Mouse (Mus musculus): ENCODE results near the gene Lins1. TPM values are rescaled to one million over a fixed set of nuclear protein-coding genes. Genes with fewer than 3 reads are reported as not detected.

Gene Lins1
- 10 to 100 TPM; 11.4 to 12.3 TPM for total RNA-seq (2021)
- long read RNA-seq, full-length matches to known transcripts, result 4 of 10 reads
- long read RNA-seq, partial matches to known transcripts, result 4 of 10 reads
- long read RNA-seq, other reads (novel, unspliced or antisense), result 2 of 10 reads

GRCm38 (mm10) chr7:66689620-66690360, at the start of gene Lins1:
Gene Lins1, plus strand, starts transcription at chr7:66689889.
- DNase-seq (ENCODE audit: low spot score in 2 of 2), result peak; percentile 98

GRCm38 (mm10) chr7:66645736-66646135, 44.0 kb upstream of the Lins1 start:
- no peak for DNase-seq (ENCODE audit: low spot score in 2 of 2)

DNA sequence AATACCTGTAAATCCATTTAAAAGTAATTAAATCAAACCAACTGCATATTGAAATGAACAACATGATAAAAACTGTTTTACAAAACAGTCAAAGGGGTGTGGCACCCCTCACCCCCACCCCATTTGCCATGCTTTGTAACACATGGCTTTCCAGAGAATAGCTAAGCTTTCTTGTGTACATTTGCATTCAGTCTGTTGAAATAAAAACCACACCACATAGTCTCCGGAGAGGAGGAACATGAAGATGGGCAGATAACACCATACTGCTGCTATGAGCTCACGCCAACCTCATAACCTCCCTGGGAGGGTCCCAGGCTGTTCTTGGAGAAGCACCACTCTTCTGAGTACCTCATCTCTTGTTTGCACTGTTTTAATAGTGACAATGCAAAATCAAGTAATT, 40.5 kb upstream of the Lins1 start:
- DNase-seq (ENCODE audit: low spot score in 2 of 2), result no peak

GRCm38 (mm10) chr7:66650883-66651282, 38.8 kb upstream of the Lins1 start:
- DNase-seq (ENCODE audit: low spot score in 2 of 2), result no peak

GRCm38 (mm10) chr7:66652216-66652615, 37.5 kb upstream of the Lins1 start:
- DNase-seq (ENCODE audit: low spot score in 2 of 2), result no peak

GRCm38 (mm10) chr7:66653596-66653995, 36.1 kb upstream of the Lins1 start:
- DNase-seq (ENCODE audit: low spot score in 2 of 2), result no peak

DNA sequence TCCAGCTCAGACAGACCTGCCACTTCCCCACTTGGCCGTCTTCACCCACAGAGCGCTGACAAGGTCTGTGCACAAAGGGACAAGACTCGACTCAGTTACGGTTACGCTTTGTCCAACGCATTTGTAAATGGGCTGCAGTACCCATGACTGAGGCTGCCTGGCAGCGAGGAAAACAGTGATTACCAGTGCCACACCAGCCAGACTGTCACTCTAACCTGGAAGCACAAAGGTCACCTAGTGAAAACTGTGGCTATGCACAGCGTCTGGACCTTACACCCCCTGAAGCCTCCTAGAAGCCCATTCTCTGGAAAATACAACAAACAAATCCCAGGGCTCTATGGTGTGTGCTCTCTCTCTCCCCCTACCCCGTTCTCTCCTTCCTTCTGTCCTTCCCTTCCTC, 34.2 kb upstream of the Lins1 start:
- DNase-seq (ENCODE audit: low spot score in 2 of 2), result no peak

GRCm38 (mm10) chr7:66660291-66660690, 29.4 kb upstream of the Lins1 start:
- no peak for DNase-seq (ENCODE audit: low spot score in 2 of 2)

- DNase-seq (ENCODE audit: low spot score in 2 of 2), result no peak
These were observed 28.7 kb upstream of the Lins1 start for GRCm38 (mm10) chr7:66660972-66661371.

DNA sequence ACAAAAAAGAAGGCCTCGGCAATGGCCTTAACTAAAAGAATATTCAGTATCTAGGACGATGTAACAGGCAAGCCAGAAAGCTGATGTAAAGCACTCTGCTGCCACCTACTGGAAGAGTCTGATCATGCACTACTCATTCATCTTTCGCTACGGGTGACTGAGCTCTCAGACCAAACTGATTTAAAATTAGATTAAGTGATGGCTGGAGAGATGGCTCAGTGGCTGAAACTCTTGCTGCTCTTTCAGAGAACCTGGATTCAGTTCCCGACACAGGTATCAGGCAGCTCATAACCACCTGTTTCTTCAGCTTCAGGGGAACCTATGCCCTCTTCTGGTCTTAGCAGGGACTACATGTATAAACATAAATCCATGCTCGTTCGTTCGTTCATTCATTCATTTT, 28.1 kb upstream of the Lins1 start:
- DNase-seq (ENCODE audit: low spot score in 2 of 2), result peak; percentile 87 to 88

- no peak for DNase-seq (ENCODE audit: low spot score in 2 of 2)
These were observed 26.1 kb upstream of the Lins1 start for GRCm38 (mm10) chr7:66663548-66663947.

GRCm38 (mm10) chr7:66667064-66667463, 22.6 kb upstream of the Lins1 start:
- DNase-seq (ENCODE audit: low spot score in 2 of 2), result no peak

- no peak for DNase-seq (ENCODE audit: low spot score in 2 of 2)
These were observed 13.9 kb upstream of the Lins1 start for GRCm38 (mm10) chr7:66675800-66676199.

- DNase-seq (ENCODE audit: low spot score in 2 of 2), result no peak
These were observed 7.4 kb upstream of the Lins1 start for GRCm38 (mm10) chr7:66682119-66682863.

DNA sequence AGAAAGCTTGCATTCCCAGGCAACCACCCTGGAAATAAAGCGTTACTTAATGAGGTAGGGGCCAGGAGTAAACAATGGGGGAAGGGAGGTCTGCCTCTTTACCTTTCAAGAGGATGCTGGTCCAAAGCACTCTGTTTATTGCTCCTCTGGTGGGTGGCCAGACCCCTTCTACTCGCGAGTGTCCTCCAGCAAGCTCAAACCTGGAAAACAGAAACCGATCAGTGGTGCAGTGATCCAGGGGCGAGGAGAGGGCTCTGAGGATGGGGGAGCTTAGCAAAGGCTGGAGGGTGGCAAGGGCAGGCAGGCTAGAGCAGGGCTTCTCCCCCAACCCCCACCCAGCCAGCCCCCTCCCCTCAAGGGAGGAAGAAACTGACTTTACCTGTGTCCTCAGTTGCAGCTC, 968 bp upstream of the Lins1 start:
- DNase-seq (ENCODE audit: low spot score in 2 of 2), result peak in 1 of 2 experiments; percentile 8

GRCm38 (mm10) chr7:66689294-66689619, 432 bp upstream of the Lins1 start, which contains the start of gene Asb7:
Gene Asb7, minus strand, starts transcription at chr7:66689596.
- no peak for DNase-seq (ENCODE audit: low spot score in 2 of 2)

DNA sequence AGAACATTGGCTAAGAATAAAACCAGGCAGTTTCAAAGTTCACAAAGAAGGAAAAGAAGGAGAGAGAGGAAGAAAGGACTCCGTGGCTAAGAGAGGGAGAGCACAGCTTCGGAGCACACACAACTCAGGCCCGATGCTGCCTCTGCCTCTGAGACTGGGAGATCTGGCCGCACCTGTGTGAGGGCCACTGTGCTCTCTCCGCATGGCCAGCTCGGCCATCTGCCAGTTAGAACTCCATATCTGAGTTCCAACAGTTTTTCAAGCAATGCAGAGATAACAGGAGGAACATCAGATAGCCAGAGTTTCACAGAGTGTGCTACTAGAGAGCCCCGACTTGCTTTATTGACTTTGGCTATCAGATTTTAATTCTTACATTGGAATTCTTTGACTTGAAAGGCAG, 4.8 kb downstream of the Lins1 start:
- no peak for DNase-seq (ENCODE audit: low spot score in 2 of 2)

DNA sequence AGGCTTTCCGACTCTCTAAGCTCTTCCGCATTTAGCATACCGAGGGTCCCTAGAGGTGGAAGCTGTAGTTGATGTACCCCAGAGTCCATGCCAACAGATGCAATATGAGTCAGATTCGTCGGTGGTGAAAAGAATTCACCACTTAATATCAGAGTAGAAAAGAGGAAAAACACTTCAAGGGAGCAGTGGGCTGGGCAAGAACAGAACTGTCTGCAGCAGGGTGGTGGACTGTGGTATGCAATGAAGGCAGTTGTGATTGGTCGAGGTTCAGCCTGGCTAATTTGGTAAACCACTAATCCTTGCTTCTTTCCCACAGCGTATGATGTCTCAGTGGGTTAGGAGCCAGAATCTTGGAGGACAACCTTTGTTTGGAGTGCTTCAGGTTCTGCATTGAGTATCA, 13.0 kb downstream of the Lins1 start:
- DNase-seq (ENCODE audit: low spot score in 2 of 2), result no peak

DNA sequence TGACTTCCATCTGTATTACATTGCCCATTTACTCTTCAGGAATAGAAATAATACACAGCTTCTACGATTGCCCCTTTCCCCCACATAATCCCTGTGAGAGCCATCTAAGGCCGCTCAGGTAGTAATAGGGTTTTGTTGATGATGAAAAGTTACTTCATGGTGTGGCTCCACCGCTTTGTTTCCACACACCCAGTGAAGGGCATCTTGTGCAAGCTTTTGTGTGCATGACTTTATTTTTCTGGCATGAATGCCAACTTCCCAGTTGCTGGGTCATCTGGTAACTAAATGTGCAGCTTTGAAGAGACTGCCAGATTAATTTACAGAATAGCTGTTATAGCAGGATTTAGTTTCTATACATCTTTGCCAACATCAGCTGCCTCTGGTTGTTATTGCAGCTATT, 14.9 kb downstream of the Lins1 start:
- no peak for DNase-seq (ENCODE audit: low spot score in 2 of 2)

GRCm38 (mm10) chr7:66711166-66711565, 21.5 kb downstream of the Lins1 start:
- DNase-seq (ENCODE audit: low spot score in 2 of 2), result no peak

- DNase-seq (ENCODE audit: low spot score in 2 of 2), result no peak
These were observed 34.8 kb downstream of the Lins1 start for GRCm38 (mm10) chr7:66724514-66724913.

GRCm38 (mm10) chr7:66724954-66725353, 35.3 kb downstream of the Lins1 start:
- DNase-seq (ENCODE audit: low spot score in 2 of 2), result no peak

DNA sequence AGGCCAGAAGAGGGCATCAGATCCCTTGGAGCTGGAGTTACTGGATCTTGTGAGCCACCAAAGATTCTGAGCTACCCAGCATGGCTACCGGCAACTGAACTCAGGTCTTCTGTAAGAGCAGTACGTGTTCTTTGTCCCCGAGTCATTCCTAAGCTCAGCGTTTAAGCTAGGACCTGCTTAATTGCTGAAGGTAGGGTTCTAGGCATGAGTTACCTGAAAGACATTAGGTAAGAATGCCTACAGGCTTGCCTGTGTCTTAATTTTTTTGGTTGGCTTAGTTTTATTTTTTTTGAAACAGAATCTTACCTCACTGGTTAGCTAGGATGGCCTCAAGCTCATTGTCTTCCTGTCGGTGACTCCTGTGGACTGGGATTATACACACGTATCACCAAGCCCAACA, 38.4 kb downstream of the Lins1 start:
- no peak for DNase-seq (ENCODE audit: low spot score in 2 of 2)
